Mouse (Mus musculus) ES-E14 (cell line): Measurements from ENCODE around the gene Nfkbiz. TPM values are rescaled to one million over a fixed set of nuclear protein-coding genes. Genes with fewer than 3 reads are reported as not detected.

Experiments
- DNase-seq: peaks from one replicate; pipeline ENCODE4 v3.0.0-alpha.2; 2013; ENCODE audit warnings: low read depth, low spot score
- H3K27ac ChIP-seq: 2 replicates; pipeline ENCODE4 v1.5.1; 2012; ENCODE audit warnings: low read depth, mild to moderate bottlenecking, low read length, moderate library complexity, mixed read lengths; ENCODE audit not compliant: poor library complexity, insufficient read depth, severe bottlenecking
- H3K36me3 ChIP-seq: 2 replicates; pipeline ENCODE4 v1.6.1; 2012; ENCODE audit warnings: mild to moderate bottlenecking, low read length, moderate library complexity, mixed read lengths; ENCODE audit not compliant: control insufficient read depth, poor library complexity, insufficient read depth, severe bottlenecking
- H3K4me1 ChIP-seq, 2 experiments: fragments of 150-350 bp in 1 of 2; sonication (generic) in 1 of 2; 2 replicates each; pipeline ENCODE4 v1.6.1; 2012; ENCODE audit warnings: low read length in 2 of 2, mild to moderate bottlenecking in 1 of 2, mixed read lengths in 1 of 2; ENCODE audit not compliant: control insufficient read depth in 2 of 2, insufficient read depth in 2 of 2, poor library complexity in 1 of 2
- H3K4me3 ChIP-seq, 2 experiments: fragments of 150-350 bp in 1 of 2; sonication (generic) in 1 of 2; 2 replicates each; pipeline ENCODE4 v1.5.1; 2012; ENCODE audit warnings: low read length in 2 of 2, low read depth in 1 of 2, mild to moderate bottlenecking in 1 of 2, mixed read lengths in 1 of 2; ENCODE audit not compliant: insufficient read depth in 1 of 2, poor library complexity in 1 of 2, severe bottlenecking in 1 of 2
- H3K9ac ChIP-seq: 2 replicates; pipeline ENCODE4 v1.6.1; 2012; ENCODE audit warnings: low read depth, mild to moderate bottlenecking, low read length, mixed read lengths; ENCODE audit not compliant: poor library complexity, insufficient read depth, severe bottlenecking
- H3K9me3 ChIP-seq: fragments of 150-350 bp; sonication (generic); 2 replicates; pipeline ENCODE4 v1.6.1; 2012; ENCODE audit warnings: low read depth, mild to moderate bottlenecking, low read length; ENCODE audit not compliant: control insufficient read depth, insufficient read depth
- CHD2 ChIP-seq: IDR thresholded peaks from 2 replicates; pipeline ENCODE4 v1.6.1; 2014; ENCODE audit warnings: mild to moderate bottlenecking, low read depth, low read length, inconsistent platforms
- HCFC1 ChIP-seq: IDR thresholded peaks from 2 replicates; pipeline ENCODE4 v1.6.1; 2012; ENCODE audit warnings: low read length, inconsistent platforms, borderline replicate concordance; ENCODE audit not compliant: insufficient read depth
- MAFK ChIP-seq: IDR thresholded peaks from 2 replicates; pipeline ENCODE4 v1.6.1; 2014; ENCODE audit warnings: mild to moderate bottlenecking, low read depth, low read length, inconsistent platforms; ENCODE audit not compliant: insufficient read depth
- ZC3H11A ChIP-seq: IDR thresholded peaks from 2 replicates; pipeline ENCODE4 v1.6.1; 2012; ENCODE audit warnings: low read depth, mild to moderate bottlenecking, inconsistent platforms, low read length, borderline replicate concordance
- ZNF384 ChIP-seq: IDR thresholded peaks from 2 replicates; pipeline ENCODE4 v1.6.1; 2012; ENCODE audit warnings: low read depth, low read length, inconsistent platforms
- in situ Hi-C, 2 experiments: fragments of 600-800 bp; cut with MboI; formaldehyde crosslinking; loops; one replicate each; pipeline ENCODE4 v1.15.1; 2025; ENCODE audit warnings: low sequenced_read_pairs in 2 of 2, inconsistent platforms in 1 of 2; ENCODE audit not compliant: unreplicated experiment in 2 of 2
- total RNA-seq: library from RNA; depleted of rRNA; stranded (reverse); fragments of 300-350 nt; gene quantifications from 2 replicates; pipeline ENCODE4 v1.2.3, GENCODE M21; 2012

The Nfkbiz gene
- total RNA-seq, 1 experiment = 3.2 TPM

DNA sequence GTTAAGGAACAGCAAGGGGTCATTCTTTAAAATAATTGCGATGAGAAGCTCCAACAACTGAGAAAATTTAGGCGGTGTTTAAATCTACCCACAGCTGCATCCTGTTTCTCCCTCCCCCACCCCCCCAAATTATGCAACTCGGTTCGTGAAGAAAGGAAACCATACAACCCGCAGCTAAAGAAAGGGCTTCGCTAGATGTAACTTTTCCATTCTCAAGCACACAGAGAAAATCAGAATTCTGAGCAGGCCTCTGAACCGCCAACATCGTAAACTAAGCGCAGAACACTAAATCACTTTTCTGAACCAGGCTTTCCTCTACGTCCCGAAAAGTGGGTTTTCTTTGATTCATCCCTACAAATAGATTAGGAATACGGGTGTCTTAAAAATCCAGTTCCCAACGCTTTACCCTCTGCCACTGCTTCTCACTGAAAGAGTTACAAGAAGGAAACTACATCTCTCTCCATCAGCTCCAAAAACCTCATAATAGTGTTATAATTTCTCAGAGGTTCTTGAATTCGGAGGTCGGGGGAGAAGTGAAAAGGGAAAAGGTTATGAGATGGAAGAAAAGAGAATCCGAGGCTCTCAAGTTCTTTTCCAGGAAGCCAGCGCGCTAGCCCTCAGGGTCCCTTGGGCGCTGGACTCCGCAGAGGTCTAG, 17.7 kb downstream of the Nfkbiz start:
- no peak for DNase-seq
- no peak overlapping the region for H3K27ac ChIP-seq
- no peaks in the 10 kb centered on the region for H3K9me3 ChIP-seq

DNA sequence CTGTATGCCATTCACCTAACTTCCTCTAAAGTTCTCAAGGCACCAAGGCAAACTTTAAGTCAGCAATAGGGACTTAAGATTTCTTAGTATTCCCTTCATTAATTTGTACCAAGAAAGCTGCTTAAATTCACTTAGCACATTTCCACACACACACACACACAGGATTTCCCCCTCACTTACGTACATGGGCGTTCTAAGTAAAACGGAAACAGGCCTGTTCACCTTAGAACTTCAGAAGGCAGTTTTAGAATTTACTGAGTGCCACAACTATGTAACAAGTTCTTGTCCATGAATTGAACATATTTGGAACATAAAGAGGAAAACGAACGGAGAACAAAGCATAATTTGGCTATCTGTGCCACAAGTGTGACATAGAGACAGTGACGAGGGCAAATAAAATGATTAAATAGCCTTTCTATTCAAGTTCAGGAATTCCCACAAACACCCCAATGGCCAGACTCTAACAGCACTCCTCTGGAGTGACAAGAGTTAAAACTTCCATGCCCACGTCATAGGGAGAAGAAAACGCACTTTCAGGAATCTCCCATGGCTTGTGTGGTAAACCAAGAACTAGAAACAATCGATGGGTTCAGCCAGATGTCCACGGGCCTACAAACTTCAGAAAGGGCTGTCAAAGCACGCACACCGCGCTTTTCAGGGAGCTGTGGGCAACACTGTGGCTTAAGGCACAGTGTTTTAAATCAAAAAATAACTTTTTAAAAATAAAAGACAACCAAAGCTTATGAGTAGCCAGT, 18.4 kb downstream of the Nfkbiz start:
- peak overlapping the region; percentile 65 to 99; a peak in 2 of 4 replicates for H3K4me3 ChIP-seq
- in situ Hi-C loops = no loop called here
- H3K27ac ChIP-seq = no peak overlapping the region
- TF ChIP-seq HCFC1 = no peak
- H3K9ac ChIP-seq = no peak overlapping the region
- DNase-seq = no peak
- no peaks in the 10 kb centered on the region for H3K9me3 ChIP-seq
- H3K36me3 ChIP-seq = peaks cover 17% of the 10 kb centered on the region
- H3K4me1 ChIP-seq = peaks cover 2 to 12% of the 10 kb centered on the region in 2 experiments; a peak in 3 of 4 replicates

More for the DNA sequence above, 17.7 kb downstream of the Nfkbiz start:
- Histone ChIP-seq H3K4me3 (peak overlapping the region; percentile 65 to 99), H3K9ac (peak overlapping the region; percentile 97), H3K36me3 (peaks cover 15% of the 10 kb centered on the region), H3K4me1 (peaks cover 2 to 12% of the 10 kb centered on the region in 2 experiments; a peak in 3 of 4 replicates)
- in situ Hi-C loops = no loop called here
- TF ChIP-seq HCFC1 = no peak
- no peak for TF ChIP-seq ZC3H11A

DNA sequence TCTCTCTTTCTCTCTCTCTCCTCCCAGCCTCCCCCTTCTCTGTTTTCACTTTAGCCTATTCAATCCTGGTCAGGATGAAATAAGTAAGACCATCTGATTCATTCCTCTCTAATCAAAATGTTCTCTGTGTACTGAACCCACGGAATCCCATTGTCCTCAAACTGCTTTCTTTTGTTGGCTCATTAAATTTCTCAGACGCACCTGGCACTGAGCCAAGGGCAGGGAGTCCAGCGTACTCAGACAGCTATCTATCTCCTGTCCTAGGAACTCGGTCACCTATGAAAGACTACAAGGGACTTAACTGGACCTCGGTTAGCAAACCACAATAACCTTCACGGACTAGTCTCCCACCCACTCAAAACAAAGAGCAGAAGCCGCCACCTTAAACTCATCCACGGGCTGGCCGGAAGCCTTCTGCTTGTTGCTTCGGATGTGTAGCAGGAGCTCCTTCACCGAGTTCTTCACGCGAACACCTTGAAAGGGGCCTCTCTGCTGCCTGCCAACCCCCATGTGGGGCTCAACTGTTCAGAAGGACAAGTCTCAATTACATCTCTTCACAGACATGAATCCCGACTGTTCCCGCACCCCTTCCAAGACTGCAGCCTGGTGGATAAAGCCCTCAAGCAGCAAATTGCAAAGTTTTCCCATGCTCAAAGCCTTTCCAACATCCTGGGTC, 19.4 kb downstream of the Nfkbiz start:
- Histone ChIP-seq H3K4me3 (no peak overlapping the region), H3K9me3 (no peaks in the 10 kb centered on the region), H3K36me3 (peaks cover 20% of the 10 kb centered on the region), H3K9ac (no peak overlapping the region), H3K27ac (no peak overlapping the region), H3K4me1 (peaks cover 2 to 12% of the 10 kb centered on the region in 2 experiments; a peak in 3 of 4 replicates)
- DNase-seq = no peak
- TF ChIP-seq CHD2 (no peak), HCFC1 (no peak), ZC3H11A (no peak), MAFK (no peak), ZNF384 (no peak)
- in situ Hi-C loops = no loop called here

DNA sequence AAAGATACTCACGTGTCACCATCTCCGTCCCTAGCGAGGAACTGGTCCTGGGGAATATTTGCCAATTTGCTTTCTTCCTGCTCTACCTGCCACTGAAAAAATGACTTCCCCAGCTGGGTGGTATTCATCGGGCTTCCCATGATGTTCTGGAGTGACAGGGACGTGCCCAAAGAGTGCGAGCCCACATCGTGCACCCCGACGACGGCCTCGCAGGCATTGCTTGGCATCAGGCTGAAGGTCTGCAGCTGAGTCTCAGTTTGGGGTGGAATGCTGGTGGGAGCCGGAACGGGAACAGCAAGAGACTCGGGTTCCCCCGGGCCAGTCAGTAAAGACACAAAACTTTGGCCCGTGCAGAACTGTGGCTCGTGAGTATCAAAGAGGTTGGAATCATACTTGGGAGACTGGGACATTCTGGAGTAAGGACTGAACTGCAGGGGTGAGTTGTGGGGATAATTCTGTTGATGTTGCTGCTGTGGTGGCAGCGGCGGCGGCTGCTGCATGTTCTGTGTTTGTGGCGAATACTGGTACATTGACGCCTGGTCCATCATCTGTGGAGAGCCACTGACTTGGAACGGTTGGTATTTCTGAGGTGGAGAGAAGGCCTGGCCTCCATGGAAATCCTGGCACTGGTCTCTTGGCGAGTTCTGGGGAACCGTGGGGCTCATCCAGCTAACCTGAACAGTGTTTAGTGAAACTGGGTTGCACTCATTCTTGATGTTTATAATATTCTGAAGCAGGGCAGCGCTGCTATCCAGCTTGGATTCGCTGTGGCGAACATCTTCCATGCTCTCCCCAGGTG, 20.8 kb downstream of the Nfkbiz start:
- no peak for DNase-seq
- Histone ChIP-seq H3K9ac (no peak overlapping the region), H3K4me1 (peaks cover 2 to 8% of the 10 kb centered on the region in 2 experiments; a peak in 2 of 4 replicates), H3K4me3 (no peak overlapping the region), H3K36me3 (peaks cover 25% of the 10 kb centered on the region), H3K9me3 (no peaks in the 10 kb centered on the region), H3K27ac (no peak overlapping the region)
- TF ChIP-seq CHD2 (no peak), ZC3H11A (no peak), MAFK (no peak), ZNF384 (no peak), HCFC1 (no peak)
- in situ Hi-C loops = no loop called here
